Mouse (Mus musculus) liver, adult 2 months (tissue): ENCODE results near the gene Cmip.

Source experiments
- CTCF ChIP-seq: fragments of 200-500 bp; IDR thresholded peaks from 2 replicates; pipeline ENCODE4 v1.5.1; 2011; ENCODE audit warnings: low read depth, low read length, control low read depth
- POLR2A ChIP-seq: fragments of 200-500 bp; IDR thresholded peaks from 2 replicates; pipeline ENCODE4 v1.6.1; 2011; ENCODE audit warnings: low read length, control low read depth; ENCODE audit not compliant: insufficient read depth; ENCODE audit errors: extremely low read depth

DNA sequence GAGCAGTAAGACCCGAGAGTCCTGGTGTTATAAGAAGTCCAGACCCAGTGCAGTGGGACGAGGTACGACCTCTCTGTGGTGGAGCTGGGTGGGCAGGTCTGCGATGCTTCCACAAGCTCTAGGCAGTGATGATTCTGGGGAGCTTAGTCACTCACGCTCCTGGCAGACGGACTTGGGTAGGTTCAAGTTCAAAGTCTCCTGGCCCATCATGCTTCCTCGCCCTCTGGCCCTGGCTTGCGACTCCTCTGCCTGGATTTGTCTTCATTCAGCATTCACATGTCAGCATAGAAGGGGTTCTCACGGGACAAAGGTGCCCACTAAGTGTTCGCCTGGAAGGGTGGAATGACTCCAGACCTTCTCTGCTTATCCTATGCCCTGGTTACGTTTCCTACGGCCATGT lies 30.6 kb upstream of the Cmip start:
- TF ChIP-seq CTCF: no peak
- no peak for TF ChIP-seq POLR2A
